Mouse (Mus musculus): ENCODE results near the gene Tspo.

Tspo gene

DNA sequence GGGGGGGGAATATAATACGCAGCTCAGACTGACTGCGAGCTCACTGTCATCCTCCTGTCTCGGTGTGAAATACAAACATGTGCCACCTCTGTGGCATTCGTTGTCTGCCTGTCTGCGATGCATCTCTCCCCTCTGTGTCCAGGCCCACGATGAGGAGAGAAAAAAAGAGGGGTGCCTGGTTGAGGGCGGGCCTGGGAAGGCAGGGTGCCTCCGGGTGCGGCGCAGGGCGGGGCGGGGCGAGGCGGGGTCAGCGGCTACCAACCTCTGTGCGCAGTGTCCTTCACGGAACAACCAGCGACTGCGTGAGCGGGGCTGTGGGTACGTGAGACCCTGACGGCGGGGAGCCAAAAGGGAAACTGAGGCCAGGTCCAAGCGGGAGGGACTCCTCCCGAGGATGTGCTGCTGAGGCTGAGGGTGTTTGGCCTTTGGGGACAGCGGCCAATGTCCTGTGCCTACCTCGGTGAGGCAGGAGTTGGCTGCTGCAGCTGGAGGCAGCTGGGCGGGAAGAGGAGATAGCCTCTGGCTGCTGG, at the start of gene Tspo, which contains the start of gene Mcat:
TSS of gene Tspo (plus strand) at position 266 of the 530 bp plus-strand sequence.
TSS of gene Mcat (minus strand) at position 461 of the 530 bp plus-strand sequence.
- in situ Hi-C loops (cut with MboI; ENCODE audit: low sequenced_read_pairs), result no loop called here

DNA sequence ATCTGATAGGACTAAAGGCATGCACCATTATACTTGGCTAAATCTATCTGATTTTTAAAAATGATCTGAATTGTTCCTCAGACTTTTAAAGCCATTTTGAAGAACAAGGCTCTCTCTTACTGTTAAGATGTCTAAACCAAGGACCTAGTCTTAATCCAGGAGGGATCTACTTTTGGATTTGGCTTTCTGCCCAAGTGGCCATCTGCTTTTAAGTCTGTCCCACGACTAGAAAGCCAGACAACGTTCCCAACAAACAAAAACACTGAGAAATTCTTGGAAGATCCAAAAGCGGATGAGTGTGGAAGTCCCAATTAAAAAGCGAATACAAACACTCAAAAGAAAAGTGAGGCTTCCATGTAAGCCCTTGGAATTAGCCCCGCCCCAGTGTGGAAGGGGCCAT, 48.4 kb upstream of the Tspo start:
- in situ Hi-C loops (cut with MboI; ENCODE audit: low sequenced_read_pairs), result no loop called here

DNA sequence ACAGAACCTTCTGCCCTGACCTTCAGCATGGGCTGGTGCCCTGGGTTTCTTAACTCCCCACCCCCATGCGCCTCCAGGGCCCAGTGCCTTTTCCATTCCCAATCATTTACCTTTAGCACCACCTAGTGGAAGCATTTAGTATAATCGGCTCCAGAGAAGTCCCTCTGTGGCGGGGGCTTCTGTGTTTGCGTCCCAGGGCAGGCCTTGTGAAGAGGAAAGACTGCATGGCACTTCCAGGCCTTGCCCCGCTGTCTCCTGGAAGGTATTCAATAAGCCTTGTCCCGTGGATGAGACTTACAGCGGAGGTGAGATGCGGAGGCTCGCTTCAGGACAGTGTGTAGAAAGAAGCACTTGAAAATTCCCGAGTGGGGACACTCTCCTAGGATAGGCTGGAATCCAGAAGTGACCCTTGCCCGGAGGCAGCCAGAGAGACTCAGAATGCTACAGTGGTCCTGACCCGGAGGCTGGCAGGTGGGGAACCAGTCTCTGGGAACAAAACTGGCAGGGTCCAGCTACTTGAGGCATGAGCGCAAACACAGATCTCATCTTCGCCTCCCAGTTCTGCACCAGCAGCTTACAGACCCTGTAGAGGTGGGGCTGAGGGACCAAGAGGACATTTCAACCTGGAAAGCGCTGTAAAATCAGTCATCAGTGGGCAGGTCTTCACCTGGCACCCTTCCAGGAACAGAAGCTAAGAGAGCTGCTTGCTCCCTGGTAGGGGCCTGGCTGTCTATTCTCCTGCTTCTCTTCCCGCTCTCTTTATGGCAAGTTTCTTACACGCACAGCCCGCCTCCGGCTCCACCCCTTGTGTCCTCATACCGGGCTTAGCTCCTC, 45.0 kb upstream of the Tspo start:
- in situ Hi-C loops (cut with MboI; ENCODE audit: low sequenced_read_pairs), result no loop called here

GRCm38 (mm10) chr15:83520861-83521382, 42.5 kb upstream of the Tspo start:
- in situ Hi-C loops (cut with MboI; ENCODE audit: low sequenced_read_pairs), result no loop called here

- in situ Hi-C loops (cut with MboI; ENCODE audit: low sequenced_read_pairs), result no loop called here
Observed at GRCm38 (mm10) chr15:83523196-83523595, 40.2 kb upstream of the Tspo start.

DNA sequence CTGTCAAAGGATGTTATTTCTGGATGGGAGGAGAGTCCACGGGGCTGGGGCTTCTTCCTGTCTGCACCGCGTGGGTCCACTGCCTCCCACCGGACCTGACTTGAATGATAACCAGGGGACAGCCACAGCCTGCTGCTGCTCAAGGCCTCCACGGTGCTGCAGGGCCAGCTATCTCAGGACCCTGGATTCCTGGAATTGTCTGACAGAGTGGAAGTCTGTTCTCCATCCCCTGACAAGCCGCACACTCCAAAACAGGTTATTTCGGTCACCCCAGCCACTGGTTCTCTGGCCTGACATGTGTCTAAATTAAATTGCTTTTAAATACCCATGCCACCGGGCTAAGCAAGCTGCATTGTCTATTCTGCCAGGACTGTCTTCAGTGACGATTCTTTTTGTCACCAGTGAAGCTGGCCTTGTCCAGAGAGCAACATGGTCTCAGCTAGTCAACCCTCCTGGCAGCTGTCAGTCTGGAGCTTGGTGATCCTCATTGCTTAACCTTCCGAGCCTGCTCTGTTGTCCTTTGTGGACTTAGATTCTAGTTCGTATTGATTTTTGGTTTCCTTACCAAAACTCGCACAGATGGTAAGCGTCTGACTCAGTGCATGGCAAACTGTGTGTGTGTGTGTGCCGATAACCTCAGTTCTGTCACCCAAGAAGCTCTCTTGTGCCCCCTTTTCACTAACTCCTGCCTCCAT, 39.6 kb upstream of the Tspo start:
- in situ Hi-C loops (cut with MboI; ENCODE audit: low sequenced_read_pairs), result no loop called here

- in situ Hi-C loops (cut with MboI; ENCODE audit: low sequenced_read_pairs), result no loop called here
Observed at GRCm38 (mm10) chr15:83524333-83524729, 39.1 kb upstream of the Tspo start.

DNA sequence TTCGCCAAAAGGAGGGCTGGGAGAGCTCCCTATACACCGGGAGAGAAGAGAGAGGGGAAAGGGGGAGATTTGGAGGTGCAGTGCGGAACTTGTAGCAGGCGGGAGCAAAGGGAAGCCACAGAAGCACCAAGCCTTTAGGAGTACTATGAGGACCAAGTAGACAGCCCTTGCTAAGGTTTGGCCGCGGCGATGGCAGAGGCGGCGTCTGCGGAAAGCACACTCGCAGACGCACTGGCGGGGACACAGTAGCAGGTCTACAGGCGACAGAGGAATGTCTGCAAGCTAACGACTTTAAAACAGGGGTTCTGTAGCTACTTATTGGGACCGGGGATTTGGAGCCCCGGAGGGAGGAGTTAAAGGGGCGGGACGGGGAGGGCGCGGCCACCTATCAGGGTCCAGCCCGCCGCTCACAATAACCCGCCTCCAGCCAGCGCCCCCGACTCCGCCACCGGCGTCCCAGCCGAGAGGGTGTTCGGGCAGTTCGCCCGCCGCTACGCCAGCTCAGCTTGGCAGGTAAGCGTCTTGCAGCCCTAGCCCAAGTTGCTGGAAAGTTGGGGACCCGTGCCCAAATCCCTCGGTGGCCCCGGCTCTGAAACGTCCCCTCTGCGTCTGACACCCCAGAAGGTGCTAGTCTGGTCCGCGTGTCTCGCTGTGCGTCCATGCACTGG, 36.8 kb upstream of the Tspo start, which contains the start of gene Bik:
TSS of gene Bik (plus strand) at position 439 of the 668 bp plus-strand sequence.
- in situ Hi-C loops (cut with MboI; ENCODE audit: low sequenced_read_pairs), result no loop called here

GRCm38 (mm10) chr15:83527092-83527437, 36.3 kb upstream of the Tspo start:
- in situ Hi-C loops (cut with MboI; ENCODE audit: low sequenced_read_pairs), result no loop called here

- in situ Hi-C loops (cut with MboI; ENCODE audit: low sequenced_read_pairs), result no loop called here
Observed at GRCm38 (mm10) chr15:83527747-83528146, 35.6 kb upstream of the Tspo start.

GRCm38 (mm10) chr15:83528892-83529291, 34.5 kb upstream of the Tspo start:
- in situ Hi-C loops (cut with MboI; ENCODE audit: low sequenced_read_pairs), result no loop called here

DNA sequence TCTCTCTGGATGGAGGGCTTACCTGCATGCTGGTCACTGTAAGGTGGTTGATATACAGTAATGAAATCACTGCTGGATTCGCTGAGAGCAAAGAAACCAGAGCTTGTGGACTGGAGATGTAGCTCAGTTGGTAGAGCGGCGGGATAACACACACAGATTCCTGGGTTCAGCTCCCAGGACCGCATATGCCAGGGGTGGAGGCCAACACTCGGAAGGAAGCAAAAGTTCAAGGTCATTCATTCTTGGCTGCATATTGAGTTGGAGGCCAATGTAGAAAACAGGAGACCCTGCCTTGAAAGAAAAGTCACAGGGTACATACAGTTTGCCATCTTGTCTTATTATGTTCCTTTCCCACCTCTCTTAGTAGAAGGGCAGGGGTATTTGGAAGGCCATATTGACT, 33.6 kb upstream of the Tspo start:
- in situ Hi-C loops (cut with MboI; ENCODE audit: low sequenced_read_pairs), result no loop called here

DNA sequence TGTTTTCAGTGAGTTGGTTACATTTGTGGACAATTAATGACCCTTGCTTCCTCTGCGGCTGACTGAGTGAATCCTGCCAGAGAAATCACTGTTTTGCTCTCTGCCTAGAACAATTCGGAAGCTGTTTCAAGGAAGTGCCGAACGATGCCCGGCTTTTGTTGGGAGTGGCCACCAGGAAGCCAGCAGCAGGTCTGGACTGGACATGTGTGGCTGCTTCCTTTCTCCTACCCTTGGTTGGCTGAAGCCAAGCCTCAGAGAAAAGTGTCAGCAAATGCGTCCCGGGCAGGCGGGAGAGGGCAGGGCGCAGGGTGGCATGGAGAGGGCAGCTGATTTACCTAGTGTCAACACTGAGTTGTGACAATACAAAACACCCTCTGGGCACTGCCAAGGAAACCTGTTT, 33.2 kb upstream of the Tspo start:
- in situ Hi-C loops (cut with MboI; ENCODE audit: low sequenced_read_pairs), result no loop called here

GRCm38 (mm10) chr15:83530688-83531087, 32.7 kb upstream of the Tspo start:
- in situ Hi-C loops (cut with MboI; ENCODE audit: low sequenced_read_pairs), result no loop called here

- in situ Hi-C loops (cut with MboI; ENCODE audit: low sequenced_read_pairs), result no loop called here
Observed at GRCm38 (mm10) chr15:83531961-83532469, 31.4 kb upstream of the Tspo start.

GRCm38 (mm10) chr15:83532606-83533005, 30.8 kb upstream of the Tspo start:
- in situ Hi-C loops (cut with MboI; ENCODE audit: low sequenced_read_pairs), result no loop called here

DNA sequence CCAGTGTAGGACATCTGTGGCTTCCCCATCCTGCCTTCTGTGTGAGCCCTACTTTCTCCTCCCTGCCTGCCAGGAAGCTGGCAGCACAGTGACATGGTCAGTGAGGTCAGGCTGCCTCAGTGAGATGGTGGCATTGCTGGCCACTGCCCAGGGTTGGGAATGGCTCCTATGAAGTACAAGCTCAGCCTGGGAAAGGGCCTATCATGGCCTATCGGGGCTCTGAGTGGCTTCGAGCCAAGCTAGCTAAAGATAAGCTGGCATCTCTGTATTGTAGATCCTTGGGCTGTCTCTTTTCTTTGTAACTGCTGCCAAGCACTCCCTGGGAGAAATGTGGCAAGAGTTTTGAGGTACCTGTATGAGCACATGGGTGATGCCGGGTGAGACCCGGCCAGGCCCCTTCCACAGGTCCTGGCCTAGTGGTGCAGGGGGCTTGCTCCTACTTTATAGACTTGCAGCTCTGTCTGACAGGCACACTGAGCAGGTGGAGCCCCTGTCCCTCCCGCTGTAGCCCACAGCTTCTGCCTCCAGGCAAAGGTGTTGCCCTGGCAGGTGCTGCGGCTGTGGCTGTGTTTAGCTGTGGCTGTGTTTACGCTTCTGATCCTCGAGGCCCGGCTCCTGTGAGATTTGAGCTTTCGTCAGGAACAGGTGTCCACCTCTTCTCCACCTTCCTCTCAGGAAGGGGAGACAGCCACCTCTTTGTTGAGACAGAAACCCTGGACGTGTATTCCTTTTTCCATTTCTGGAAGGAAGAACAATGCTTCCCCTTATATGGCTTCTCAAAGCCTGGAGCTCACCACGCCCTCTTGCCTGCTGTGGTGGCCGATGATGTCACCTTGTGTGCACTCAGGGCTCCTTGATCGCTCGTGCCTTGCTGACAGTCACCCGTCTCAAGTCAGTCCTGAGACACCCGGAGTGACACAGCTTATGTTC, 28.2 kb upstream of the Tspo start:
- in situ Hi-C loops (cut with MboI; ENCODE audit: low sequenced_read_pairs), result no loop called here

GRCm38 (mm10) chr15:83535890-83536231, 27.5 kb upstream of the Tspo start:
- in situ Hi-C loops (cut with MboI; ENCODE audit: low sequenced_read_pairs), result no loop called here

- in situ Hi-C loops (cut with MboI; ENCODE audit: low sequenced_read_pairs), result no loop called here
Observed at GRCm38 (mm10) chr15:83538855-83539254, 24.5 kb upstream of the Tspo start.

GRCm38 (mm10) chr15:83539905-83540304, 23.5 kb upstream of the Tspo start:
- in situ Hi-C loops (cut with MboI; ENCODE audit: low sequenced_read_pairs), result no loop called here
